Mouse (Mus musculus) liver, embryonic 13.5 days (tissue): ENCODE results near the gene Slamf8. TPM values are rescaled to one million over a fixed set of nuclear protein-coding genes. Genes with fewer than 3 reads are reported as not detected.

Experiments
- ATAC-seq: fragments of 200-750 bp; cut with Nextera tagmentation; 2 replicates; pipeline ENCODE4 v1.8.0; 2017; ENCODE audit warnings: low read depth, mild to moderate bottlenecking, moderate number of reproducible peaks, moderate library complexity
- DNase-seq: peaks from one replicate; pipeline ENCODE4 v3.0.0; 2022
- H3K27ac ChIP-seq: fragments of 300-500 bp; sonication (generic); 2 replicates; pipeline ENCODE4 v1.5.1; 2015; ENCODE audit warnings: moderate library complexity, mild to moderate bottlenecking, inconsistent platforms
- H3K27me3 ChIP-seq: fragments of 300-500 bp; sonication (generic); 2 replicates; pipeline ENCODE4 v1.6.1; 2015; ENCODE audit warnings: mild to moderate bottlenecking, inconsistent platforms
- H3K36me3 ChIP-seq: fragments of 300-500 bp; sonication (generic); 2 replicates; pipeline ENCODE4 v1.6.1; 2015; ENCODE audit warnings: mild to moderate bottlenecking, inconsistent platforms
- H3K4me1 ChIP-seq: fragments of 300-500 bp; sonication (generic); replicated peaks from 2 replicates; pipeline ENCODE4 v1.6.1; 2015; ENCODE audit warnings: inconsistent platforms
- H3K4me2 ChIP-seq: fragments of 300-500 bp; sonication (generic); 2 replicates; pipeline ENCODE4 v1.6.1; 2015; ENCODE audit warnings: inconsistent platforms, mild to moderate bottlenecking, moderate library complexity
- H3K4me3 ChIP-seq: fragments of 300-500 bp; sonication (generic); replicated peaks from 2 replicates; pipeline ENCODE4 v1.5.1; 2015; ENCODE audit warnings: mild to moderate bottlenecking, inconsistent platforms
- H3K9ac ChIP-seq: fragments of 300-500 bp; sonication (generic); 2 replicates; pipeline ENCODE4 v1.6.1; 2015; ENCODE audit warnings: mild to moderate bottlenecking, inconsistent platforms
- H3K9me3 ChIP-seq: fragments of 300-500 bp; sonication (generic); replicated peaks from 2 replicates; pipeline ENCODE4 v1.6.1; 2016; ENCODE audit warnings: inconsistent platforms
- WGBS: fragments of 180-500 bp; shearing (Covaris S2); methylation state at CpG from one replicate; pipeline ENCODE4 v1.1.7; 2015; ENCODE audit not compliant: insufficient replicate concordance; 5-methylcytosine and 5-hydroxymethylcytosine counted together
- polyA plus RNA-seq: library from polyadenylated mRNA; unstranded; fragments of >200 nt; fragmentation: Nextera tagmentation; extraction: Ambion mirVana; gene quantifications from 2 replicates; pipeline ENCODE4 v1.2.1, GENCODE M21; 2015

The Slamf8 gene
- polyA plus RNA-seq, 1 experiment from 2014 or later = 0.12 TPM

DNA sequence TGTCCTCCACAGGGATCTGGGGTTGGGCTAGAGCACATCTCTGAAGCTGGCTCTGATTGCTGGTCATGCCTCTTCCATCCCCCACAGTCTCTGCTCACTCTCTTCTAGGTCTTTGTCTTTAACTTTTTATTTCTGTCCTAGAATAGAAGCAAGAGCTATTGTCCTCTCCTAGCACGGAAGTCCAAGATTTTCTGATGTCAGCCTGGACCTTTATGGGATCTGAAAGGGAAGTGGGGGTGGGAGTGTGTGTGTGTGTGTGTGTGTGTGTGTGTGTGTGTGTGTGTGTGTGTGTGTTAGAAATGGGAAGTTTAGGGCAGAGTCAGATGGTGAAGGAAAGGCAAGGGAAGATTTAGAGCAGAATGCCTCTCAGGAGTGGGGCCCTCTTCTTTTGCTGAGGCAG lies 37.7 kb downstream of the Slamf8 start:
- ATAC-seq (no peak), DNase-seq (no peak)
- no peak overlapping the region for H3K9ac ChIP-seq
- peaks cover 13% of the 10 kb centered on the region; the same call in 1 of the 2 replicates for H3K27me3 ChIP-seq
- H3K36me3 ChIP-seq = no peaks in the 10 kb centered on the region
- no peak overlapping the region for H3K4me2 ChIP-seq
- no peaks in the 10 kb centered on the region for H3K9me3 ChIP-seq
- no peak overlapping the region for H3K4me3 ChIP-seq
- peaks cover 3% of the 10 kb centered on the region for H3K4me1 ChIP-seq
- no peak overlapping the region for H3K27ac ChIP-seq
- 32% methylated on average over 1 of the region's 1 CpGs for WGBS

DNA sequence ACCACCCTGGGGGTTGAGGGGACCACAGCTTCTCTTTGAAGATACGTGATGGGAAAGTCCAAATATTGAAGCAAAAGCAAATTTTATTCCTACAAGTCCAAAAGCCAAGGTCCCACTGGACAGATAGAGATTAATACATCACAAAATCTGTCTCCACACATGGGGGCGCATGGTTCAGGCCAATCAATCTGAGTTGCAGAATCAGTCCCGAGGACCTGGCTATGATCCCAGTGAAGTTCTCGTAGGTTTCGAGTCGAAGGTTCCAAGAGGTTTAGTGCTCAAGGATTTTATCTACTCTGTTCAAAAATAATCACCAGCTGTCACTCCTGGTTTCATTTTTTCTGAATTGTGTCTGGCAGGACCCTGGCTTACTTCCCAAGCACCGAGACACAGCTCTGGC lies 39.4 kb downstream of the Slamf8 start:
- no peak for ATAC-seq
- Histone ChIP-seq H3K9ac (no peak overlapping the region), H3K9me3 (no peaks in the 10 kb centered on the region), H3K27me3 (peaks cover 12% of the 10 kb centered on the region; the same call in 1 of the 2 replicates), H3K4me3 (no peak overlapping the region), H3K36me3 (no peaks in the 10 kb centered on the region), H3K4me1 (peaks cover 3% of the 10 kb centered on the region), H3K27ac (no peak overlapping the region), H3K4me2 (no peak overlapping the region)
- 46% methylated on average over 7 of the region's 7 CpGs for WGBS
- DNase-seq = no peak

DNA sequence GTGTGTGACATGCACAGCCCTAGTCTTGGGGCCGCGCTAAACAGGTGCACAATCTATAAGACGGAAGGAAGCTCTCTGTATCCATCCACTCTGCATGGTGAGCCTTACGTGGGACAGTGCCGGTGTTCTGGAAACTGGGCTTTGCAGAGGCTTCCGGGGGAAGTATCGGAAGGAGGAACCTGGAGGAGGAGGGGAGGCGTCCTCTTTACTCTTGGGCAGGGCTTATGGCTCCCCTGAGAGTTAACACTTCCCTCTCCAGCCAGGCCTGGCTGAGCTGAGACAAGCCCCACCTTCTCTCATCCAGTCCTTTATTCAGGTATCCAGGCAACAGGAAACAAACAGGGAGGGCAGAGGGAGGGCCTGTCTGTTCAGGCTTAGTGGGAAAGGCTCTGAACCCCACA lies 39.8 kb downstream of the Slamf8 start:
- H3K9ac ChIP-seq = no peak overlapping the region
- H3K27ac ChIP-seq = no peak overlapping the region
- under 1% methylated on average over 8 of the region's 8 CpGs for WGBS

DNA sequence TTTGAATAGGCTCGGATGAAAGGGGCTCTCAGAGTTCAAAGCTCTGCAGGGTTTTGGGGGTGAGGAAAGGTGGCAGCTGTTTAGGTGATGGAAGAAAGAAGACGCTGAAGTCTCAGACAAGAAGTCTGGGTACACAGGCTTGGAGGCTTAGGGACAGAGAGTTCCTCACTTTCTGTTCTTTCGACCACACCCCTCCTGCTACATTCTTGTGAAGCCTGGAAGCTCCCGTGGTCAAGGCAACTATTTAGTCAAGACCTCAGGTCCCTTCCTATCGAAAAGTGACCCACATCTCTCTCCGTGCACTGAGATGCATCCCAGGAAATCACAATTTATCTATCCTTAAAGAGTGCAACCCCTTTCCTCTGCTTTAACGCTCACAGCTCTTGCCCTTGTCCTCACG lies 40.7 kb downstream of the Slamf8 start:
- DNase-seq (no peak), ATAC-seq (no peak)
- Histone ChIP-seq H3K4me1 (peaks cover 3% of the 10 kb centered on the region), H3K9ac (no peak overlapping the region), H3K4me2 (peak overlapping the region; percentile 42), H3K27me3 (peaks cover 12% of the 10 kb centered on the region; the same call in 1 of the 2 replicates), H3K36me3 (no peaks in the 10 kb centered on the region), H3K27ac (no peak overlapping the region), H3K9me3 (no peaks in the 10 kb centered on the region), H3K4me3 (peak overlapping the region; percentile 33)
- WGBS = 4% methylated on average over 8 of the region's 8 CpGs

More for the DNA sequence above, 39.8 kb downstream of the Slamf8 start:
- ATAC-seq (peak; percentile 50), DNase-seq (no peak)
- Histone ChIP-seq H3K36me3 (no peaks in the 10 kb centered on the region), H3K27me3 (peaks cover 12% of the 10 kb centered on the region; the same call in 1 of the 2 replicates), H3K4me3 (peak overlapping the region; percentile 33), H3K9me3 (no peaks in the 10 kb centered on the region), H3K4me2 (peak overlapping the region; percentile 42), H3K4me1 (peaks cover 3% of the 10 kb centered on the region)

DNA sequence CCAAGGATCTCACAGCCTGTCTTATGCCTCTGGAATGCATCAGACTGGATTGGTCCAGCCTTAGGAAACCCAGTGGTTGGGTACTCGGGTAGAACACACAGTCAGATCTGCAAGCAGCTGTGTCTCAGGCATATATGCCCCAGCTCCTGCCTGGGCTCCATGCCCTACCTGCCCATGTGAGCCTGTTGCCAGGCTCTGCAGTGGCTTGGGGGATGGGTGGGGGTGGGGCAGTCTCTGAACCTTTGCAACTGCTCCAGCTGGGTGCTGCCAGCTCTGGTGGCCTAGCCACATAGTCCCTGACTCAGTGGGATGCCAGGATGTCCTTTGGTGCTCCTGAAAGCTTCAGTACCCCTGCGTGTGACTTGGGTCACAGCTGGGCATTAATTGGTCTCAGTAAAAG lies 41.1 kb downstream of the Slamf8 start:
- Histone ChIP-seq H3K4me2 (0 out of 2 replicates have a peak overlapping the region, but pooled peaks have one; percentile 42), H3K4me3 (0 out of 2 replicates have a peak overlapping the region, but pooled peaks have one; percentile 33), H3K27me3 (peaks cover 12% of the 10 kb centered on the region; the same call in 1 of the 2 replicates), H3K9ac (no peak overlapping the region), H3K36me3 (no peaks in the 10 kb centered on the region), H3K27ac (no peak overlapping the region), H3K4me1 (peaks cover 3% of the 10 kb centered on the region), H3K9me3 (no peaks in the 10 kb centered on the region)
- WGBS = 14% methylated on average over 2 of the region's 2 CpGs
- no peak for ATAC-seq
- no peak for DNase-seq

GRCm38 (mm10) chr1:172548501-172548900 lies 41.9 kb downstream of the Slamf8 start:
- 16% methylated on average over 7 of the region's 7 CpGs for WGBS
- H3K4me1 ChIP-seq = peaks cover 3% of the 10 kb centered on the region
- no peak overlapping the region for H3K4me3 ChIP-seq
- no peaks in the 10 kb centered on the region for H3K36me3 ChIP-seq
- H3K27me3 ChIP-seq = peaks cover 12% of the 10 kb centered on the region; the same call in 1 of the 2 replicates
- no peaks in the 10 kb centered on the region for H3K9me3 ChIP-seq
- ATAC-seq (peak; percentile 26; the same call in 1 of the 2 replicates), DNase-seq (no peak)
- no peak overlapping the region for H3K27ac ChIP-seq
- H3K4me2 ChIP-seq = no peak overlapping the region
- no peak overlapping the region for H3K9ac ChIP-seq

- 62% methylated on average over 4 of the region's 4 CpGs for WGBS
- Histone ChIP-seq H3K9ac (no peak overlapping the region), H3K9me3 (no peaks in the 10 kb centered on the region), H3K36me3 (no peaks in the 10 kb centered on the region), H3K4me2 (no peak overlapping the region), H3K4me3 (no peak overlapping the region), H3K27me3 (peaks cover 12% of the 10 kb centered on the region; the same call in 1 of the 2 replicates), H3K27ac (no peak overlapping the region), H3K4me1 (peaks cover 3% of the 10 kb centered on the region)
- DNase-seq (no peak), ATAC-seq (no peak)
Observed at GRCm38 (mm10) chr1:172546062-172546461, 44.3 kb downstream of the Slamf8 start.

DNA sequence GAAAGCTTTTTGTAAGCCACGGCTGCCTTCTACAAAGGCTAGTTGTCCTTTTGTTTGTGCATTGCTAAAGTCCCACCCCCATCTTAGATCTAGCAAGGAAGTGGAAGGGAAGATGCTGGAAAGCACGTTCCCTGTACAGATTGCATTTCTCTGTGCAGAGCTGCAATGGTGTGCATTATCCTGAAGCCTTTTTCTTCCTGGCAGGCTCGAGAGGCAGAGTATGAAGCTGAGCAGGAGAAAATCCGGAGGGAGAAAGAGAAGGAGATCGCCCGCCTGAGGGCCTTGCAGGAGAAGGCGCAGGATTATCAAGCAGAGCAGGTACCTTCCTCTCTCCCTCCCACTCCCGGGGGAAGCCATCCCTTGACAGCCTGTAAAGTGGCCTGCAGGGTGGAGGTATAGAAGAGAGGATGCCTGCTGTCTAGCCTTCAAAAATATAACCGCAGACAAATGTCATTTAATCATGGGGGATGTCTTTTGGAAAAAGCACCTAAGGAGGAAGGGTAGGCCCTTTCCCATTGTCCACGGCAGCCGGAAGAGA lies 50.0 kb downstream of the Slamf8 start:
- DNase-seq = no peak
- ATAC-seq = no peak

GRCm38 (mm10) chr1:172539827-172540226 lies 50.5 kb downstream of the Slamf8 start:
- Histone ChIP-seq H3K9ac (no peak overlapping the region), H3K9me3 (no peaks in the 10 kb centered on the region), H3K27me3 (peaks cover under 1% of the 10 kb centered on the region; the same call in 1 of the 2 replicates), H3K27ac (no peak overlapping the region), H3K4me1 (no peaks in the 10 kb centered on the region), H3K4me3 (no peak overlapping the region), H3K36me3 (no peaks in the 10 kb centered on the region), H3K4me2 (no peak overlapping the region)
- DNase-seq (no peak), ATAC-seq (no peak)
- WGBS = 50% methylated on average over 6 of the region's 6 CpGs

More for the DNA sequence above, 50.0 kb downstream of the Slamf8 start:
- Histone ChIP-seq H3K27me3 (no peaks in the 10 kb centered on the region), H3K4me2 (no peak overlapping the region), H3K4me3 (no peak overlapping the region), H3K9me3 (no peaks in the 10 kb centered on the region), H3K36me3 (no peaks in the 10 kb centered on the region), H3K27ac (no peak overlapping the region), H3K4me1 (no peaks in the 10 kb centered on the region), H3K9ac (no peak overlapping the region)
- WGBS = 52% methylated on average over 11 of the region's 11 CpGs

DNA sequence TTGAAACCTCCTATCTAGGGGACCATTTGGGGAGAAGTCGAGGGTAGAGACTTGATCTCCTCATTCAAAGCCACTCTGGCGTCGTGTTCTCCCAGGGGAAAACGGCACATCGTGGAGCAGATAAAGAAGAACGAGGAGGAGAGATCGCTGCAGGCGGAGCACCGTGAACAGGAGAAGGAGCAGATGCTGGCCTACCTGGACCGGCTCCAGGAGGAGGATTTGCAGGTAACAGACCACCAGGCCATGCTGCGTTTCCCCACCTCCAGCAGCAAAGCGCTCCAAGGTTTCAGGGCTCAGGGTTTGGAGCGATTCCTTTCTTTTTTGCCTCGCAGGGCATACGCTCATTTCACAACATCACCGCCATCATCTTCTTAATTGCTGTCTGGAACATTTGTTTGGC lies 55.3 kb downstream of the Slamf8 start:
- Histone ChIP-seq H3K4me3 (no peak overlapping the region), H3K27ac (no peak overlapping the region), H3K4me2 (no peak overlapping the region), H3K27me3 (peaks cover 44% of the 10 kb centered on the region), H3K9ac (no peak overlapping the region), H3K4me1 (0 out of 2 replicates have a peak, but pooled peaks cover 5% of the 10 kb centered on the region), H3K36me3 (no peaks in the 10 kb centered on the region), H3K9me3 (no peaks in the 10 kb centered on the region)
- DNase-seq (no peak), ATAC-seq (no peak)
- 71% methylated on average over 16 of the region's 16 CpGs for WGBS

- no peaks in the 10 kb centered on the region for H3K9me3 ChIP-seq
- H3K27me3 ChIP-seq = peaks cover 47% of the 10 kb centered on the region
- peak overlapping the region; percentile 28 for H3K4me2 ChIP-seq
- 0 out of 2 replicates have a peak, but pooled peaks have one; percentile 22 for ATAC-seq
- WGBS = 3% methylated on average over 13 of the region's 13 CpGs
- H3K9ac ChIP-seq = no peak overlapping the region
- DNase-seq = no peak
- no peak overlapping the region for H3K27ac ChIP-seq
- peaks cover 5% of the 10 kb centered on the region for H3K4me1 ChIP-seq
- no peaks in the 10 kb centered on the region for H3K36me3 ChIP-seq
- H3K4me3 ChIP-seq = no peak overlapping the region
Observed at GRCm38 (mm10) chr1:172532551-172532950, 57.8 kb downstream of the Slamf8 start.
